Mouse (Mus musculus) thymus, postnatal 0 days (tissue): Measurements from ENCODE around the gene Csn1s1. TPM values are rescaled to one million over a fixed set of nuclear protein-coding genes. Genes with fewer than 3 reads are reported as not detected.

Experiments
- DNase-seq: peaks from one replicate; pipeline ENCODE4 v3.0.0-alpha.2; 2015; ENCODE audit warnings: low spot score
- polyA plus RNA-seq: library from polyadenylated mRNA; unstranded; fragments of >200 nt; fragmentation: Nextera tagmentation; extraction: Ambion mirVana; gene quantifications from 2 replicates; pipeline ENCODE4 v1.2.1, GENCODE M21; 2015

Csn1s1 gene
- 0.13 and 0.14 TPM in 2 replicates for polyA plus RNA-seq

DNA sequence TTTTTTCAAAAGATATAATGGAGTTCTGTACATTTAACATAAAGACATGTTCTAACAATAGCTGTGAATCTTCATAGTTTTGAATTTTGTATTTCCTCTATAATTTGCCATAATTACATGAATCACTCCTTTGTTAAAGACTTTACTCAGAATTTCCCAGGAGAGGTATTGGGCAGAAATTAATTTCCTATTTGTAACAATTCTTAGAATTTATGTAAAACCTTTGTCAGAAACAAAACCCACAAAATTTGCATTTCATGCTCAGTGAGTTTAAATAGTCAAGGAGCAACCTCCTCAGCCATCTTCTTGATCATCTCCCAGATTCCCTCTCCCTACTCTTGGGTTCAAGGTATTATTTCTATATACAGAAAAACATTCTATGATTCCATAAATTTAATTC lies at the start of gene Csn1s1:
Gene Csn1s1, plus strand, starts transcription at position 301 of the 400 bp plus-strand sequence.
- DNase-seq = no peak

DNA sequence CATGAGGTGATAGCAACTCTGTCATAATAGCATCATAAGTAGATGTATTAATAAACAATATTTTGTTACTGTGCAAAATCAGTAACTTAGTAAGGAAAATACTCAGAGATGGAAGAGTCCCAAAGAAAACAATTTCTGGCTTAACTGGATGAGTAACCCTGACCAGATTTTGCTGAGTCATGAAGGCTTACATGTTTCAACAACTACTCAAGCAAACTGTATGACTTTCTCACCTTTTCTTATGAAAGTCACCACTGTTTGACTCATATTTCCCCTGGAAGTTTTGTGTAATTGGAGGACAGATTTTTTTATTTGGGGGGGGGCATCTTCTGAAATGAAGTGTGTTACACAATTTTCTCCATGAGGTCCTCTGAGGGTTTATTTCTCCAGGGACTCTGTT lies 43.3 kb upstream of the Csn1s1 start:
- no peak for DNase-seq

DNA sequence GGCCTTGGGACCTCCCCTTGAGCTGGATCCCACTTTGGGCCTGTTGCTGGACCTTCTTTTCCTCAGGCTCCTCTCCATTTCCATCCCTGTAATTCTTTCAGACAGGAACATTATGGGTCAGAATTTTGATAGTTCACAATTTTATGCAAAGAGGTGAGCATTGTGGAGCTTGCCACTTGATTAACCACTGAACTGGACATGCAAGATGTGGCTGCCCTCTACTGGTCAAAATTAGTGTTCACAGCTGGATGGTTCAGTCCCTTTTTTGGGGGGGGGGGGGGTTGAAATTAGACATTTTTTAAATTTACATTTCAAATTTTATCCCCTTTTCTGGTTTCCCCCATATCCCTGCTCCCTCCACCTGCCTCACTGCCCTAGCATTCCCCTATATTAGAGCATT lies 23.2 kb upstream of the Csn1s1 start:
- no peak for DNase-seq

DNA sequence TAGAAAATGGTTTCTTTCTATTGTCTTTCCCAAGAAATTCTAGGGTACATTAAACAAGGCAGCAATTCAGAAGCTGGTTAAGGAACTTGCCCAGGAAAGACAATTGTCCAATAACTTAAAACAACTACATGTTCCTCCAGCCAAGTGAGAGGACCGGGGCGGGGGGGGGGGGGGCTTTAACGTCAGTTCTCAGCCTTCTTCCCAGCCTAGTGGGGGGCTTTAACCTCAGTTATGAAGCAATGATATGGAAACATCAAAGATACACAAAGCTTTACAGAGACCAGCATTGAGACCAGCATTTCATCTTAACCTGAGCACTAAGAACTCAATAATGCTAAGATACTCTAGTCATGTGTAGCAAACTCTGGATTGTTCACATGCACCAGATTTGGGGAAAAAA lies 33.5 kb downstream of the Csn1s1 start, which contains the start of gene Csn2:
Gene Csn2, minus strand, starts transcription at position 101 of the 400 bp plus-strand sequence.
- DNase-seq = no peak

DNA sequence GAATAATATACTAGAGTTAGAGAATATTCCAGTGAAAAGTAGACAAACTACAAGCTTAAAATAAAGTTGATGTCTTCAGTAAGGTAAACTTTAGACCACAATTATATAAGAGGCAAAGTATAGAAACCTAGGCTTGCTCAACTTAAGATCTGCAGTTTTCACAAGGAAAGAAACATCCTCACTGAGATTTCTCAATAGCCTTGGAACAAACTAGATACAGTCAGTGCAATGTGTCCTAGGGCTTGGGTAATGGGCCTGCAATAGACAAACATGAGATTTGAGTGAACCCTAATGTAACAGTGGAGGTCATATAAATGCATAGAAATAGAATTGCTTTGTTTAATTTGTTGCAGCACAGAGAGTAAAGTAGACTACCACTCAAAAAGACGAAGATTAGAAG lies 39.9 kb downstream of the Csn1s1 start:
- DNase-seq = no peak

Other genes with a start within 250 kb of the Csn1s1 start
- not detected in 2 replicates for gene Ugt2b38, start 242.0 kb upstream of the Csn1s1 start, polyA plus RNA-seq
- gene Ugt2a2, start 183.9 kb upstream of the Csn1s1 start, polyA plus RNA-seq = not detected in 2 replicates
- gene Gm43638, start 179.4 kb upstream of the Csn1s1 start, polyA plus RNA-seq = not detected in 2 replicates
- not detected in 2 replicates for gene Ugt2a1, start 175.3 kb upstream of the Csn1s1 start, polyA plus RNA-seq
- 0.17 TPM in 1 of 2 replicates, not detected in the other for gene Sult1b1, start 128.0 kb upstream of the Csn1s1 start, polyA plus RNA-seq
- 0.15 TPM in 1 of 2 replicates, not detected in the other for gene Sult1d1, start 97.2 kb upstream of the Csn1s1 start, polyA plus RNA-seq
- 0.25 and 0.36 TPM in 2 replicates for gene Sult1e1, start 74.6 kb upstream of the Csn1s1 start, polyA plus RNA-seq
- gene Csn2, start 33.4 kb downstream of the Csn1s1 start, polyA plus RNA-seq = 37.7 and 43.3 TPM in 2 replicates
- 1.0 and 1.4 TPM in 2 replicates for gene Csn1s2a, start 108.4 kb downstream of the Csn1s1 start, polyA plus RNA-seq
- 0.22 TPM in 1 of 2 replicates, not detected in the other for gene Csn1s2b, start 141.9 kb downstream of the Csn1s1 start, polyA plus RNA-seq
- not detected in 2 replicates for gene Prr27, start 159.5 kb downstream of the Csn1s1 start, polyA plus RNA-seq
- 0.12 and 0.26 TPM in 2 replicates for gene Odam, start 218.8 kb downstream of the Csn1s1 start, polyA plus RNA-seq